In the genomic region with DNA sequence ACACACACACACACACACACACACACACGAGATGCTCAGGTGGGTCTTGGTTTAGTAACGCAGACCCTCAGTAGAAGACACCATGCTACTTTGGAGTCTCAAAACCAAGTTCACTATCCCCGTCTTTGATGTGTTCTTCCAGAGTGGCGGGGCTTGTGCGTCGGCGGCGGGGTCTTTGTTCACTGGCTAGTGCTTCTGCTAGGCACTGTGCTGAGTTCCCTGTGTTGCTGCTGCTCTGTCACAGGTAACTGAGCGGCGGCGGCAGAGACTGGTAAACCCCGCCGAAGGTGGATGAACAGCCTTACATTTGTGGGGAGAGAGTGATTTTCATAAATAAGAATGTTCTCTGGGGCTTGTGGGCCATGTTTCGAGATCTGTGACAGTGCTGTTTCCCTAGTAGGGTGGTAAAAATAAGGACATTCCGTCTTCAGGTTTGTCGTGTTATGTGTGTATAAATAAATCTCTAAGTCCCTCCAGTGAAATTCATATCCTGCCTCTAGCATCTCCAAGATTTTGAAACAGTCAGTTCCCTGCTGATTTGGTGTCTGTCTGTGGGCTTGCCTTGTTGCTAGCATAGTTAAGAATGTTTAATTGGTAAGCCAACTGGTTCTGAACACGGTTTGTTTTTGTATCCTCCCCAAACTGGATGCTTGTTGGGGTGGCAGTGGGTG, we compare ENCODE assay signal across 8 mouse cellular contexts. TPM values are rescaled to one million over a fixed set of nuclear protein-coding genes. Genes with fewer than 3 reads are reported as not detected.
DNase-seq lines count a peak whose midpoint lies in the region; ATAC-seq lines count a peak whose summit lies in the region.

No protein-coding gene starts in this region.

- peak overlapping the region; percentile 79 for H3K4me3 ChIP-seq in forebrain, embryonic 15.5 days
- peak overlapping the region; percentile 68; the same call in 1 of the 2 replicates for H3K4me3 ChIP-seq in liver, embryonic 15.5 days (replicated peaks)

- H3K4me1 ChIP-seq in forebrain, embryonic 15.5 days: peaks cover 49% of the 10 kb centered on the region
- H3K4me1 ChIP-seq in liver, embryonic 15.5 days (replicated peaks): peaks cover 58% of the 10 kb centered on the region

- intact Hi-C loops in heart, postnatal 14 days (cut with DNase I): no loop called here

- peak overlapping the region; percentile 96 for H3K9ac ChIP-seq in forebrain, embryonic 15.5 days (replicated peaks)
- no peak overlapping the region for H3K9ac ChIP-seq in liver, embryonic 15.5 days

- no peaks in the 10 kb centered on the region for H3K36me3 ChIP-seq in forebrain, embryonic 15.5 days
- no peaks in the 10 kb centered on the region for H3K36me3 ChIP-seq in liver, embryonic 15.5 days (replicated peaks)

- H3K27me3 ChIP-seq in forebrain, embryonic 15.5 days: no peaks in the 10 kb centered on the region
- H3K27me3 ChIP-seq in liver, embryonic 15.5 days: peaks cover 45% of the 10 kb centered on the region

- WGBS in forebrain, embryonic 15.5 days: 15% methylated on average over 17 of the region's 17 CpGs
- 13% methylated on average over 17 of the region's 17 CpGs for WGBS in liver, embryonic 15.5 days (ENCODE audit: insufficient replicate concordance)

- H3K27ac ChIP-seq in forebrain, embryonic 15.5 days (replicated peaks): peak overlapping the region; percentile 85
- H3K27ac ChIP-seq in liver, embryonic 15.5 days (replicated peaks): peak overlapping the region; percentile 14; the same call in 1 of the 2 replicates

- no peaks in the 10 kb centered on the region for H3K9me3 ChIP-seq in forebrain, embryonic 15.5 days
- H3K9me3 ChIP-seq in liver, embryonic 15.5 days (replicated peaks): no peaks in the 10 kb centered on the region

- ATAC-seq in forebrain, embryonic 15.5 days (replicated peaks): no peak
- no peak for ATAC-seq in liver, embryonic 15.5 days (ENCODE audit: insufficient read depth)

- DNase-seq in heart, adult 11 months: peak; percentile 87
- no peak for DNase-seq in heart, postnatal 14 days
- DNase-seq in T-cell, adult 2 months (ENCODE audit: low spot score): peak; percentile 39
- peak; percentile 63 for DNase-seq in thymus, postnatal 4 days
- no peak for DNase-seq in adrenal gland, adult 18-20 months (ENCODE audit: low spot score in 2 of 2)
- DNase-seq in adrenal gland, postnatal 4 days (ENCODE audit: low spot score in 2 of 2): no peak

- peak overlapping the region; percentile 66 for H3K4me2 ChIP-seq in forebrain, embryonic 15.5 days (replicated peaks)
- peak overlapping the region; percentile 85 for H3K4me2 ChIP-seq in liver, embryonic 15.5 days

RNA-seq across cellular contexts. Expression of gene Acvr1b, which starts 1.9 kb away (rescaled TPM):
- 10 to 100 TPM; 14.5 to 14.7 TPM for total RNA-seq in heart, postnatal 14 days (2021)
- 22.6 and 22.8 TPM in 2 replicates for polyA plus RNA-seq in forebrain, embryonic 15.5 days (2015; fragmentation: Nextera tagmentation; extraction: Ambion mirVana)
- polyA plus RNA-seq in liver, embryonic 15.5 days (2015; fragmentation: Nextera tagmentation; extraction: Ambion mirVana): 1.6 and 2.0 TPM in 2 replicates
- total RNA-seq in adrenal gland, adult 18-20 months (2021): 1 to 10 TPM; 5.8 to 5.9 TPM
- total RNA-seq in adrenal gland, postnatal 4 days (2021): 10 to 100 TPM; 18.5 to 19.9 TPM

RNA-seq across cellular contexts. Expression of gene Acvrl1, which starts 47.4 kb away (rescaled TPM):
- total RNA-seq in heart, postnatal 14 days (2021): 10 to 100 TPM; 28.5 to 31.5 TPM
- 6.5 and 6.7 TPM in 2 replicates for polyA plus RNA-seq in forebrain, embryonic 15.5 days (2015; fragmentation: Nextera tagmentation; extraction: Ambion mirVana)
- 1.4 and 2.6 TPM in 2 replicates for polyA plus RNA-seq in liver, embryonic 15.5 days (2015; fragmentation: Nextera tagmentation; extraction: Ambion mirVana)
- total RNA-seq in adrenal gland, adult 18-20 months (2021): 10 to 100 TPM; 19.1 to 26.1 TPM
- total RNA-seq in adrenal gland, postnatal 4 days (2021): 10 to 100 TPM; 22.4 to 22.9 TPM

RNA-seq across cellular contexts. Expression of gene Grasp, which starts 48.2 kb away (rescaled TPM):
- 10 to 100 TPM; 12.9 to 14.0 TPM for total RNA-seq in heart, postnatal 14 days (2021)
- polyA plus RNA-seq in forebrain, embryonic 15.5 days (2015; fragmentation: Nextera tagmentation; extraction: Ambion mirVana): 1.3 and 1.7 TPM in 2 replicates
- polyA plus RNA-seq in liver, embryonic 15.5 days (2015; fragmentation: Nextera tagmentation; extraction: Ambion mirVana): 0.37 and 0.46 TPM in 2 replicates
- total RNA-seq in adrenal gland, adult 18-20 months (2021): 10 to 100 TPM; 16.3 to 19.8 TPM
- total RNA-seq in adrenal gland, postnatal 4 days (2021): 10 to 100 TPM; 18.6 to 20.3 TPM

Comparison
In these comparisons a context has a peak if more than half of its experiments do, and no peak if none do; other contexts are left out.
1. DNase-seq: peak in heart, adult 11 months (single experiment), T-cell, adult 2 months (single experiment) and thymus, postnatal 4 days (single experiment); none in heart, postnatal 14 days (0 of 2), adrenal gland, adult 18-20 months (0 of 2) and adrenal gland, postnatal 4 days (0 of 2).